Mouse (Mus musculus): ENCODE data around the gene Cym. TPM values are rescaled to one million over a fixed set of nuclear protein-coding genes. Genes with fewer than 3 reads are reported as not detected.

Cym gene
- polyA plus RNA-seq, 1 experiment from 2014 or later, result 121 TPM

DNA sequence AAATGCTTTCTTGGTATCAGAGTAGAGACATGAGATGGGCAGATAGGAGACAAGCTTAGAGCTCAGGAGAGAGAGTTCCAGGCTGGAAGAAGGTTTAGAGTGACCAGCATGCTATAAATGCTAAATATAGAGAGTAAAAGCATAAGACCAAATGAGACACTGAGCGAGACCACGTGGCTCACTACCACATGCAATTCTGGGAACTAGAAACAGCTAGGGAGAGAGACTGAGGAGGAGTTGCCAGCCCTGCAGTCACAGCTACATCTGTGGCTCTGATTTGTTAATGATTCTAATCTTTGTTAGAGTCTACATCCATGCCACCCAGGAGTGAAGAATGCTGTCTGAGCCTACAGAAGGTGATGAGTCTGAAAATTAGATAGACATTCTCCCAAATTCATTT is 52.0 kb downstream of the Cym start:
- H3K9me3 ChIP-seq (ENCODE audit: control insufficient read depth), result no peaks in the 10 kb centered on the region
- TF ChIP-seq CTCF (IDR thresholded peaks at IDR 0.05; ENCODE audit: low read depth), result no peak
- no peak overlapping the region for H3K4me3 ChIP-seq (ENCODE audit: low read depth, low read length)
- no peaks in the 10 kb centered on the region for H3K4me1 ChIP-seq (replicated peaks; ENCODE audit: control insufficient read depth, insufficient read depth, low read length)
- H3K9ac ChIP-seq (ENCODE audit: low read depth, low read length), result no peak overlapping the region
- H3K36me3 ChIP-seq (ENCODE audit: control insufficient read depth, insufficient read depth), result no peaks in the 10 kb centered on the region
- no peak overlapping the region for H3K4me2 ChIP-seq (replicated peaks; ENCODE audit: low read depth)
- no peaks in the 10 kb centered on the region for H3K27me3 ChIP-seq (replicated peaks; ENCODE audit: control insufficient read depth, insufficient read depth, low read length)
- no peak for ATAC-seq
- WGBS, result 66% methylated on average over 2 of the region's 2 CpGs
- no peak overlapping the region for H3K27ac ChIP-seq (ENCODE audit: low read depth, low read length)

DNA sequence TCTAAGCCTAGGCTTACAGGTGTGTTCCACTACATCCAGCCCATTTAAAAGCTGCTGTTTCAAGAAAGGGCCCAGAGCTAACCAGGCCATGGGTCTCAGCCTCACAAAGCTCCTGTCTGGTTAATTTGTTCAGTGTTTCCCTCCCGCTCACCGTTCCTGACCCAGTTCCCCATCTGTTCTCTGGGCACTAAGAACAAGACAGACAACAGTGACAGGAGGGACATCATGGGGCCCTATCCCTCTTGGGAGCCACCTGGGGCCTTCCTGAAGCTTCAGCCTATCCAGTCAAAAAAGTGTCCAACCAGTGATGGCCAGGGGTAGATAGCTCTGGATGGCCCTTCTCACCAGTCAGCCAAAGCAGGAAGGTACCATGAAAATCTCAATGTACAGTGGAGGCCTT is 58.8 kb downstream of the Cym start:
- ATAC-seq, result no peak
- TF ChIP-seq CTCF (IDR thresholded peaks at IDR 0.05; ENCODE audit: low read depth), result no peak

More for the DNA sequence above, 58.8 kb downstream of the Cym start:
- no peak overlapping the region for H3K4me3 ChIP-seq (ENCODE audit: low read depth, low read length)
- H3K4me2 ChIP-seq (replicated peaks; ENCODE audit: low read depth), result no peak overlapping the region
- H3K4me1 ChIP-seq (replicated peaks; ENCODE audit: control insufficient read depth, insufficient read depth, low read length), result no peaks in the 10 kb centered on the region
- no peaks in the 10 kb centered on the region for H3K36me3 ChIP-seq (ENCODE audit: control insufficient read depth, insufficient read depth)
- H3K9me3 ChIP-seq (ENCODE audit: control insufficient read depth), result no peaks in the 10 kb centered on the region
- H3K27me3 ChIP-seq (replicated peaks; ENCODE audit: control insufficient read depth, insufficient read depth, low read length), result 0 out of 2 replicates have a peak, but pooled peaks cover 10% of the 10 kb centered on the region
- no peak overlapping the region for H3K27ac ChIP-seq (ENCODE audit: low read depth, low read length)
- H3K9ac ChIP-seq (ENCODE audit: low read depth, low read length), result no peak overlapping the region
- WGBS, result 90% methylated on average over 2 of the region's 2 CpGs

Other genes with a start within 250 kb of the Cym start
- gene Kcna3, start 185.6 kb downstream of the Cym start, polyA plus RNA-seq (2015; fragmentation: Nextera tagmentation; extraction: Ambion mirVana), result 0.13 and 0.29 TPM in 2 replicates
- gene Kcna2, start 120.6 kb downstream of the Cym start, polyA plus RNA-seq (2015; fragmentation: Nextera tagmentation; extraction: Ambion mirVana), result 0.05 and 0.07 TPM in 2 replicates
- not detected in 2 replicates for gene Kcna10, start 38.7 kb downstream of the Cym start, polyA plus RNA-seq (2015; fragmentation: Nextera tagmentation; extraction: Ambion mirVana)
- 0.83 and 1.1 TPM in 2 replicates for gene A630076J17Rik, start 8.9 kb upstream of the Cym start, polyA plus RNA-seq (2015; fragmentation: Nextera tagmentation; extraction: Ambion mirVana)
- 0.09 TPM in 1 of 2 replicates, not detected in the other for gene Prok1, start 18.0 kb upstream of the Cym start, polyA plus RNA-seq (2015; fragmentation: Nextera tagmentation; extraction: Ambion mirVana)
- 206 and 210 TPM in 2 replicates for gene Lamtor5, start 57.1 kb upstream of the Cym start, polyA plus RNA-seq (2015; fragmentation: Nextera tagmentation; extraction: Ambion mirVana)
- gene Slc16a4, start 69.5 kb upstream of the Cym start, polyA plus RNA-seq (2015; fragmentation: Nextera tagmentation; extraction: Ambion mirVana), result 0.83 and 1.6 TPM in 2 replicates
- 8.0 and 9.5 TPM in 2 replicates for gene Rbm15, start 111.9 kb upstream of the Cym start, polyA plus RNA-seq (2015; fragmentation: Nextera tagmentation; extraction: Ambion mirVana)
- gene Kcnc4, start 237.8 kb upstream of the Cym start, polyA plus RNA-seq (2015; fragmentation: Nextera tagmentation; extraction: Ambion mirVana), result 0.07 TPM in 2 replicates

Data from intestine, postnatal 0 days (tissue).